Mouse (Mus musculus) megakaryocyte, embryonic 14.5 days (primary cell): Measurements from ENCODE around the gene Usp29.

ENCODE experiments used
- FLI1 ChIP-seq: IDR thresholded peaks from 2 replicates; pipeline ENCODE4 v1.6.1; 2012; ENCODE audit warnings: low read length, inconsistent platforms, mixed read lengths
- GATA1 ChIP-seq: IDR thresholded peaks from 3 replicates; pipeline ENCODE4 v1.6.1; 2012; ENCODE audit warnings: mixed read lengths, low read length, inconsistent platforms, borderline replicate concordance

DNA sequence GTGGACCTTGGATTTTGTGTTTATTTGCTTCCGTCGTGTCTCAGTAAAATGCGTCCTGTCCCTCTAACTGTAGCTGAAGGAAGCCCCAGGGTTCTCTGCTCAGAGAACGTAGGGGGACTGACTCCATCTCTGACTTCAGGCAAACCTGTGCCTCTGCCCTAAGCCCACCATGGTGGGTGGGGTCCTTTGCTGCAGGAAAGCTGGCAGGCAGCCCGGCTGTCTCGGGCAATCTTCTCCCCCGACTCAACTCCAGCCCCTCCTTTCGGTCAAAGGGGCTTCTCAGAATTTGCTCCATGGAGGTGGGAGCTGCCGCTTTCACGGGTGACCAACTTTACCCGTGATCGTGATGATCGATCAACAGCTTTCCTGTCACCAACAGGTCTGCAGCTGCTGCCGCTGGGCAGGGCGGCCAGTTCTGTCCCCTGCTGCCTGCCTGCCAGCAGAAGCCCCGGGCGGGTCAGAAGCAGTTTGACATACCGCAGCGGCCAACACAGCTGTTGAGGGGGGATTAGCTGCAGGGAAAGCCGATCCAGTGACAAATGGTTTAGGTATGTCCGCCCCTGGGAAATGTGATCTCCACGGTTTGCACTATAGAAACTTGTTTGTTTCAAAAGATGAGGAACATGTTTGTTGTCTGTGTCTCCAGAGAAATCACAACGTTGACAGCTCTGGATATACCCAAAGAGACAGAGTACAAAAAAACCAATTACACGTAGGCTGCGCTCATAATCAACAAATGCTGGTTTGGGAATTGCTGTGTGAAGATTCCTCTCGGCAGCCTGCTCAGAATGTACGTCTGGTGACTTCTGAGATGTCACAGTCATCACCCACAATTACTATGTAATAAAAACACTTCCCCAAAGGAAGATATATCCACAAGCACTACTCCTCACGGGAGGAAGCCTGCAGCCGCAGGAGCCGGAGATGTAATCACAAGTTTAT, 183.3 kb downstream of the Usp29 start:
- TF ChIP-seq GATA1 (no peak), FLI1 (no peak)
